Mouse (Mus musculus): ENCODE measurements at regions not wholly inside any gene's neighbourhood (a gene's known extent, or its start where the extent isn't known, plus 50 kb on each side); places are given as distances from the start of the nearest gene placed in this dataset.

- H3K27me3 ChIP-seq (ENCODE audit: control insufficient read depth, insufficient read depth, low read length, poor library complexity, severe bottlenecking): no peaks in the 10 kb centered on the region
- no peaks in the 10 kb centered on the region for H3K9me3 ChIP-seq (replicated peaks; ENCODE audit: control insufficient read depth, insufficient read depth, low read length, poor library complexity, severe bottlenecking)
- no peak overlapping the region for H3K9ac ChIP-seq (ENCODE audit: low read depth, poor library complexity, severe bottlenecking)
- TF ChIP-seq CTCF (IDR thresholded peaks at IDR 0.05; ENCODE audit: low read depth, low read length) (no peak), POLR2A (IDR thresholded peaks at IDR 0.05; ENCODE audit: insufficient read depth, low read length) (no peak), EP300 (IDR thresholded peaks at IDR 0.05; ENCODE audit: insufficient read depth, low read depth, low read length) (no peak)
- no peak overlapping the region for H3K4me3 ChIP-seq (ENCODE audit: low read depth, low read length)
- H3K27ac ChIP-seq (ENCODE audit: insufficient read depth, low read length): no peak overlapping the region
- H3K4me1 ChIP-seq (ENCODE audit: control insufficient read depth, insufficient read depth, low read length): no peaks in the 10 kb centered on the region
- H3K36me3 ChIP-seq (ENCODE audit: control insufficient read depth, insufficient read depth, low read length, poor library complexity, severe bottlenecking): no peaks in the 10 kb centered on the region
Measured at GRCm38 (mm10) chr2:72600723-72601122, 124.8 kb downstream of the Cdca7 start.

- no peak overlapping the region for H3K4me3 ChIP-seq (ENCODE audit: low read depth, low read length)
- no peak for TF ChIP-seq POLR2A (IDR thresholded peaks at IDR 0.05; ENCODE audit: insufficient read depth, low read length)
- no peak for TF ChIP-seq EP300 (IDR thresholded peaks at IDR 0.05; ENCODE audit: insufficient read depth, low read depth, low read length)
- no peak for TF ChIP-seq CTCF (IDR thresholded peaks at IDR 0.05; ENCODE audit: low read depth, low read length)
Measured at GRCm38 (mm10) chr2:72602152-72602551, 126.2 kb downstream of the Cdca7 start.

GRCm38 (mm10) chr2:72612221-72612620, 136.3 kb downstream of the Cdca7 start:
- Histone ChIP-seq H3K36me3 (ENCODE audit: control insufficient read depth, insufficient read depth, low read length, poor library complexity, severe bottlenecking) (no peaks in the 10 kb centered on the region), H3K4me3 (ENCODE audit: low read depth, low read length) (no peak overlapping the region), H3K9me3 (replicated peaks; ENCODE audit: control insufficient read depth, insufficient read depth, low read length, poor library complexity, severe bottlenecking) (peaks cover 8% of the 10 kb centered on the region), H3K27ac (ENCODE audit: insufficient read depth, low read length) (no peak overlapping the region), H3K9ac (ENCODE audit: low read depth, poor library complexity, severe bottlenecking) (no peak overlapping the region), H3K4me1 (ENCODE audit: control insufficient read depth, insufficient read depth, low read length) (no peaks in the 10 kb centered on the region), H3K27me3 (ENCODE audit: control insufficient read depth, insufficient read depth, low read length, poor library complexity, severe bottlenecking) (no peaks in the 10 kb centered on the region)
- TF ChIP-seq POLR2A (IDR thresholded peaks at IDR 0.05; ENCODE audit: insufficient read depth, low read length) (no peak), EP300 (IDR thresholded peaks at IDR 0.05; ENCODE audit: insufficient read depth, low read depth, low read length) (no peak), CTCF (IDR thresholded peaks at IDR 0.05; ENCODE audit: low read depth, low read length) (no peak)

More at GRCm38 (mm10) chr2:72602152-72602551, 126.2 kb downstream of the Cdca7 start:
- Histone ChIP-seq H3K27me3 (ENCODE audit: control insufficient read depth, insufficient read depth, low read length, poor library complexity, severe bottlenecking) (no peaks in the 10 kb centered on the region), H3K27ac (ENCODE audit: insufficient read depth, low read length) (no peak overlapping the region), H3K9ac (ENCODE audit: low read depth, poor library complexity, severe bottlenecking) (no peak overlapping the region), H3K4me1 (ENCODE audit: control insufficient read depth, insufficient read depth, low read length) (no peaks in the 10 kb centered on the region), H3K36me3 (ENCODE audit: control insufficient read depth, insufficient read depth, low read length, poor library complexity, severe bottlenecking) (no peaks in the 10 kb centered on the region), H3K9me3 (replicated peaks; ENCODE audit: control insufficient read depth, insufficient read depth, low read length, poor library complexity, severe bottlenecking) (no peaks in the 10 kb centered on the region)

- Histone ChIP-seq H3K27me3 (ENCODE audit: control insufficient read depth, insufficient read depth, low read length, poor library complexity, severe bottlenecking) (no peaks in the 10 kb centered on the region), H3K4me1 (ENCODE audit: control insufficient read depth, insufficient read depth, low read length) (no peaks in the 10 kb centered on the region), H3K9ac (ENCODE audit: low read depth, poor library complexity, severe bottlenecking) (no peak overlapping the region), H3K9me3 (replicated peaks; ENCODE audit: control insufficient read depth, insufficient read depth, low read length, poor library complexity, severe bottlenecking) (no peaks in the 10 kb centered on the region; the same call in 1 of the 2 replicates), H3K4me3 (ENCODE audit: low read depth, low read length) (no peak overlapping the region), H3K36me3 (ENCODE audit: control insufficient read depth, insufficient read depth, low read length, poor library complexity, severe bottlenecking) (no peaks in the 10 kb centered on the region), H3K27ac (ENCODE audit: insufficient read depth, low read length) (no peak overlapping the region)
- no peak for TF ChIP-seq CTCF (IDR thresholded peaks at IDR 0.05; ENCODE audit: low read depth, low read length)
Measured at GRCm38 (mm10) chr2:72614256-72614655, 138.3 kb downstream of the Cdca7 start.

- TF ChIP-seq POLR2A (IDR thresholded peaks at IDR 0.05; ENCODE audit: insufficient read depth, low read length) (no peak), EP300 (IDR thresholded peaks at IDR 0.05; ENCODE audit: insufficient read depth, low read depth, low read length) (no peak)
- no peaks in the 10 kb centered on the region for H3K27me3 ChIP-seq (ENCODE audit: control insufficient read depth, insufficient read depth, low read length, poor library complexity, severe bottlenecking)
- H3K9ac ChIP-seq (ENCODE audit: low read depth, poor library complexity, severe bottlenecking): no peak overlapping the region
- no peaks in the 10 kb centered on the region for H3K36me3 ChIP-seq (ENCODE audit: control insufficient read depth, insufficient read depth, low read length, poor library complexity, severe bottlenecking)
- no peak overlapping the region for H3K4me3 ChIP-seq (ENCODE audit: low read depth, low read length)
- H3K9me3 ChIP-seq (replicated peaks; ENCODE audit: control insufficient read depth, insufficient read depth, low read length, poor library complexity, severe bottlenecking): no peaks in the 10 kb centered on the region; the same call in 1 of the 2 replicates
- no peaks in the 10 kb centered on the region for H3K4me1 ChIP-seq (ENCODE audit: control insufficient read depth, insufficient read depth, low read length)
- H3K27ac ChIP-seq (ENCODE audit: insufficient read depth, low read length): no peak overlapping the region
Measured at GRCm38 (mm10) chr2:72615869-72616268, 139.9 kb downstream of the Cdca7 start.

- H3K27ac ChIP-seq (ENCODE audit: insufficient read depth, low read length): no peak overlapping the region
- H3K4me3 ChIP-seq (ENCODE audit: low read depth, low read length): no peak overlapping the region
- no peaks in the 10 kb centered on the region for H3K27me3 ChIP-seq (ENCODE audit: control insufficient read depth, insufficient read depth, low read length, poor library complexity, severe bottlenecking)
- H3K4me1 ChIP-seq (ENCODE audit: control insufficient read depth, insufficient read depth, low read length): no peaks in the 10 kb centered on the region
- no peak overlapping the region for H3K9ac ChIP-seq (ENCODE audit: low read depth, poor library complexity, severe bottlenecking)
- no peaks in the 10 kb centered on the region for H3K36me3 ChIP-seq (ENCODE audit: control insufficient read depth, insufficient read depth, low read length, poor library complexity, severe bottlenecking)
- no peak for TF ChIP-seq EP300 (IDR thresholded peaks at IDR 0.05; ENCODE audit: insufficient read depth, low read depth, low read length)
- no peak for TF ChIP-seq CTCF (IDR thresholded peaks at IDR 0.05; ENCODE audit: low read depth, low read length)
- no peak for TF ChIP-seq POLR2A (IDR thresholded peaks at IDR 0.05; ENCODE audit: insufficient read depth, low read length)
- no peaks in the 10 kb centered on the region for H3K9me3 ChIP-seq (replicated peaks; ENCODE audit: control insufficient read depth, insufficient read depth, low read length, poor library complexity, severe bottlenecking)
Measured at GRCm38 (mm10) chr2:72616412-72616811, 140.5 kb downstream of the Cdca7 start.
